ENCODE assay signal across 19 mouse cellular contexts in the genomic region with DNA sequence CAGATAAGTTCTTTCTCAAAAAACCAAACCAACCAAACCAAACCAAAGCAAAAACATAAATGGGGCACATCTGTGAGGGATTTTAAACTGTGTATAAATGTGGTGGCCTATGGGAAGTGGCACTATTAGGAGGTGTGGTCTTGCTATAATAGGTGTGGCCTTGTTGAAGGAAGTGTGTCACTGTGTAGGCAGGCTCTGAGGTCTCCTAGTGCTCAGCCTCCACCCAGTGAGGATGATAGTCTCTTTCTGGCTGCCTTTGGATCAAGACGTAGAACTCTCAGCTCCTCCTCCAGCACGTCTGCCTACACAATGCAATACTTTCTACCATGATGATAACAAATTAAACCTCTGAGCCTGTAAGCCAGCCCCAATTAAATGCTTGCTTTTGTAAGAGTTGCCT.
"Had no signal": no experiment of that assay in that cellular context is flagged by ENCODE, and none has a peak within 500 bp of the region (broad histone marks: within the 10 kb centered on the region; RNA-seq: fewer than 3 reads in every experiment).

No protein-coding gene starts in this region.

- H3K4me1 ChIP-seq: limb, embryonic 12.5 days; limb, embryonic 15.5 days; liver, embryonic 15.5 days; lung, embryonic 15.5 days; midbrain, embryonic 12.5 days; midbrain, embryonic 15.5 days; neural tube, embryonic 12.5 days; neural tube, embryonic 15.5 days had no signal

- H3K9me3 ChIP-seq: limb, embryonic 12.5 days; limb, embryonic 15.5 days; liver, embryonic 15.5 days; lung, embryonic 15.5 days; midbrain, embryonic 12.5 days; midbrain, embryonic 15.5 days; neural tube, embryonic 12.5 days; neural tube, embryonic 15.5 days had no signal

- H3K4me2 ChIP-seq: limb, embryonic 12.5 days; limb, embryonic 15.5 days; liver, embryonic 15.5 days; lung, embryonic 15.5 days; midbrain, embryonic 12.5 days; midbrain, embryonic 15.5 days; neural tube, embryonic 12.5 days; neural tube, embryonic 15.5 days had no signal

- DNase-seq: kidney, adult 18-20 months; kidney, adult 9 months; kidney, postnatal 14 days; kidney, postnatal 4 days; left cerebral cortex, postnatal 4 days; lung, postnatal 10 days; lung, postnatal 36 days; right cerebral cortex, adult 18-20 months; right cerebral cortex, postnatal 14 days; thymus, adult 2 months; thymus, postnatal 14 days had no signal

- H3K4me3 ChIP-seq: limb, embryonic 12.5 days; limb, embryonic 15.5 days; liver, embryonic 15.5 days; lung, embryonic 15.5 days; midbrain, embryonic 12.5 days; midbrain, embryonic 15.5 days; neural tube, embryonic 12.5 days; neural tube, embryonic 15.5 days had no signal

- H3K27me3 ChIP-seq: liver, embryonic 15.5 days; lung, embryonic 15.5 days; midbrain, embryonic 15.5 days; neural tube, embryonic 15.5 days had no signal

- H3K9ac ChIP-seq: limb, embryonic 12.5 days; limb, embryonic 15.5 days; liver, embryonic 15.5 days; lung, embryonic 15.5 days; midbrain, embryonic 12.5 days; midbrain, embryonic 15.5 days; neural tube, embryonic 12.5 days; neural tube, embryonic 15.5 days had no signal

- ATAC-seq: midbrain, embryonic 15.5 days had no signal

- H3K27ac ChIP-seq: limb, embryonic 12.5 days; limb, embryonic 15.5 days; liver, embryonic 15.5 days; lung, embryonic 15.5 days; midbrain, embryonic 12.5 days; midbrain, embryonic 15.5 days; neural tube, embryonic 12.5 days; neural tube, embryonic 15.5 days had no signal
